Mouse (Mus musculus) forebrain, embryonic 14.5 days (tissue): ENCODE results near the gene Aes. TPM values are rescaled to one million over a fixed set of nuclear protein-coding genes. Genes with fewer than 3 reads are reported as not detected.

Experiments
- ATAC-seq: fragments of 200-750 bp; cut with Nextera tagmentation; 2 replicates; pipeline ENCODE4 v1.8.0; 2017; ENCODE audit warnings: mild to moderate bottlenecking, moderate library complexity
- DNase-seq: peaks from one replicate; pipeline ENCODE4 v3.0.0-alpha.2; 2015; ENCODE audit warnings: low spot score
- H3K27ac ChIP-seq: fragments of 300-500 bp; sonication (generic); 2 replicates; pipeline ENCODE4 v1.5.1; 2014; ENCODE audit warnings: low read depth, mild to moderate bottlenecking, control low read depth, low read length, moderate library complexity
- H3K27me3 ChIP-seq: fragments of 300-500 bp; sonication (generic); replicated peaks from 2 replicates; pipeline ENCODE4 v1.6.1; 2014; ENCODE audit warnings: low read length, control low read depth, mixed read lengths; ENCODE audit not compliant: control insufficient read depth, insufficient read depth
- H3K36me3 ChIP-seq: fragments of 300-500 bp; sonication (generic); 2 replicates; pipeline ENCODE4 v1.6.1; 2014; ENCODE audit warnings: low read length, control low read depth; ENCODE audit not compliant: control insufficient read depth, insufficient read depth
- H3K4me1 ChIP-seq: fragments of 300-500 bp; sonication (generic); 2 replicates; pipeline ENCODE4 v1.6.1; 2014; ENCODE audit warnings: antibody characterized with exemption, low read length, control low read depth; ENCODE audit not compliant: control insufficient read depth, insufficient read depth
- H3K4me2 ChIP-seq: fragments of 300-500 bp; sonication (generic); 2 replicates; pipeline ENCODE4 v1.6.1; 2014; ENCODE audit warnings: mild to moderate bottlenecking, control low read depth, low read length
- H3K4me3 ChIP-seq: fragments of 300-500 bp; sonication (generic); 2 replicates; pipeline ENCODE4 v1.5.1; 2014; ENCODE audit warnings: low read depth, low read length, control low read depth
- H3K9ac ChIP-seq: fragments of 300-500 bp; sonication (generic); 2 replicates; pipeline ENCODE4 v1.6.1; 2014; ENCODE audit warnings: mild to moderate bottlenecking, low read length, control low read depth, moderate library complexity
- H3K9me3 ChIP-seq: fragments of 300-500 bp; sonication (generic); replicated peaks from 2 replicates; pipeline ENCODE4 v1.6.1; 2016; ENCODE audit warnings: low read length, control low read depth, mixed read lengths; ENCODE audit not compliant: control insufficient read depth
- WGBS: fragments of 180-500 bp; shearing (Covaris S2); extraction: QIAGEN DNeasy Blood & Tissue Kit; methylation state at CpG from one replicate; pipeline ENCODE4 v1.1.7; 2014; 5-methylcytosine and 5-hydroxymethylcytosine counted together
- polyA plus RNA-seq: library from polyadenylated mRNA; unstranded; fragments of >200 nt; fragmentation: Nextera tagmentation; extraction: Ambion mirVana; gene quantifications from 2 replicates; pipeline ENCODE4 v1.2.1, GENCODE M21; 2014

The Aes gene
- 415 and 532 TPM in 2 replicates for polyA plus RNA-seq

DNA sequence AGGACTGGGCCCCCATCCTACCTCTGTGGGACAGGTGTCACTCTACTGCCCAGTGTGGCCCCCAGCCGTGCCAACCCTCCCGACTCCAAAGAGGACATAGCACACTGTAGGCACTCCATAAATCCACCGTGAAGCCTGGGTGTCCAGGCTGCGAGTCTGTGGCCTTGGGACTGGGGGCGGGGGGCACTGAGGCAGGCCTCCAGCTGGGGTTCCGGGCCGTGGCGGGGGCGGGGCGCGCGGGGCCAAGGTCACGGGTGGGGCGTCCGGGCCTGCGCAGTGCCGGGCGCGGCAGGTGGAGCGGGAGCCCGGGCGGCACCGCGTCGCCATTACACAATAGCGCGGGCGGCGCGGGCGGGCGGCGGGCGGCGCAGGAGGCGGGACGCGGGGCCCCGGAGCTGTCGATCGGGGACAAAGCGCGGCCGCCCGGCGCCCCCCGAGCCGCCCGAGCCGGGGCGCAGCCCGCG, at the start of gene Aes:
Gene Aes (plus strand): TSS at position 326 of the 464 bp plus-strand sequence.
- Histone ChIP-seq H3K27ac (peak within 1 kb of the TSS; percentile 94), H3K4me1 (peaks cover 19% of the 10 kb centered on the region; the same call in 1 of the 2 replicates), H3K4me3 (peak within 1 kb of the TSS; percentile 89), H3K36me3 (peaks cover 14% of the 10 kb centered on the region; the same call in 1 of the 2 replicates), H3K27me3 (no peaks in the 10 kb centered on the region), H3K4me2 (peak within 1 kb of the TSS; percentile 89), H3K9me3 (no peaks in the 10 kb centered on the region), H3K9ac (peak within 1 kb of the TSS; percentile 99)
- ATAC-seq (peak; percentile 76), DNase-seq (peak; percentile 59)
- WGBS, result 0% methylated on average over 28 of the region's 53 CpGs

- H3K9ac ChIP-seq, result no peak overlapping the region
- no peak overlapping the region for H3K4me2 ChIP-seq
- no peak for ATAC-seq
- WGBS, result 82% methylated on average over 14 of the region's 14 CpGs
- no peak for DNase-seq
- H3K27me3 ChIP-seq, result no peaks in the 10 kb centered on the region; the same call in 1 of the 2 replicates
- no peak overlapping the region for H3K4me3 ChIP-seq
- H3K9me3 ChIP-seq, result no peaks in the 10 kb centered on the region
- no peak overlapping the region for H3K27ac ChIP-seq
- no peaks in the 10 kb centered on the region for H3K4me1 ChIP-seq
- no peaks in the 10 kb centered on the region for H3K36me3 ChIP-seq
Observed at GRCm38 (mm10) chr10:81510246-81510810, 49.0 kb upstream of the Aes start.

- Histone ChIP-seq H3K4me1 (no peaks in the 10 kb centered on the region), H3K4me3 (no peak overlapping the region), H3K27ac (no peak overlapping the region), H3K9ac (no peak overlapping the region), H3K9me3 (no peaks in the 10 kb centered on the region), H3K4me2 (no peak overlapping the region), H3K27me3 (no peaks in the 10 kb centered on the region; the same call in 1 of the 2 replicates), H3K36me3 (no peaks in the 10 kb centered on the region)
- ATAC-seq (no peak), DNase-seq (no peak)
- 87% methylated on average over 5 of the region's 5 CpGs for WGBS
Observed at GRCm38 (mm10) chr10:81513798-81514197, 45.5 kb upstream of the Aes start.

DNA sequence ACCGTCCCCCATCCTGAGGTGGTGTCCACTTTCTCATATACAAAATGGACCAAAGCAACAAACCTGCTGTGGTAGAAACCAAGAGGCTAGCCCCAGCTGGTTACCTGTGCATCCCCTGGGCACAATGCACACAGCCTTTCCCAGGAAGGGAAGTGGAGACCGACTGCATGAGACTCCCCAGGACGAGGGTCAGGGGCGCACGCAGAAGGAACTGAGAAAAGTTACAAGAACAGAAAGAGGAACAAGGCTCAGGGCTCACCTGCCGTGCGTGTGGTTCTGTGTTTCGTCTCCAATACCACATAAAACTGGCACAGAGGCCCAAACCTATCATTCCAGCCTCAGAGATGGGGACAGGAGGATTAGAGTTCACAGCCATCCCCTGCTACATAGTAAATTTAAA, 42.1 kb upstream of the Aes start:
- H3K4me2 ChIP-seq, result no peak overlapping the region
- no peak overlapping the region for H3K4me3 ChIP-seq
- no peak for ATAC-seq
- H3K27ac ChIP-seq, result no peak overlapping the region
- no peaks in the 10 kb centered on the region for H3K36me3 ChIP-seq
- H3K9ac ChIP-seq, result no peak overlapping the region
- no peaks in the 10 kb centered on the region for H3K4me1 ChIP-seq
- DNase-seq, result no peak
- WGBS, result 79% methylated on average over 8 of the region's 8 CpGs
- H3K27me3 ChIP-seq, result no peaks in the 10 kb centered on the region
- no peaks in the 10 kb centered on the region for H3K9me3 ChIP-seq

DNA sequence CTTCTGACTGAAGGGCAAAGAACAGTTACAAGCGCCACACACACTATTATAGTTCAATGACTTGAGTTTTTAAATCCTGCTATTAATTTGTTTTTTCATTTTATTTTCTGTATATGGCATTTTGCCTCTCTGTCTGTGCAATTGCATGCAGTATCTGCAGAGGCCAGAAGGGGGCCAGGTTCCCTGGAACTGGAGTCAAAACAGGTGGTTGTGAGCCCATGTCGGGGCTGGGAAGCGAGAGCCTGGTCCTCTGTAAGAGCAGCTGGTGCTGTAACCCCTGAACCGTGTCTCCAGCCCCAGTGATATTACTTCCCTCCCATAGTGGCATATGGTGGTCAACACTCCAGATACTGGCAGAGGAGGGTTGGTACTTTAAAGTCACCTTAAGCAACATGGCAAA, 40.7 kb upstream of the Aes start:
- H3K9ac ChIP-seq, result no peak overlapping the region
- H3K4me3 ChIP-seq, result no peak overlapping the region
- 12% methylated on average over 4 of the region's 4 CpGs for WGBS
- H3K4me2 ChIP-seq, result no peak overlapping the region
- ATAC-seq, result 0 out of 2 replicates have a peak, but pooled peaks have one; percentile 20
- H3K27me3 ChIP-seq, result no peaks in the 10 kb centered on the region
- no peaks in the 10 kb centered on the region for H3K9me3 ChIP-seq
- no peaks in the 10 kb centered on the region for H3K4me1 ChIP-seq
- no peaks in the 10 kb centered on the region for H3K36me3 ChIP-seq
- peak; percentile 66 for DNase-seq
- no peak overlapping the region for H3K27ac ChIP-seq

DNA sequence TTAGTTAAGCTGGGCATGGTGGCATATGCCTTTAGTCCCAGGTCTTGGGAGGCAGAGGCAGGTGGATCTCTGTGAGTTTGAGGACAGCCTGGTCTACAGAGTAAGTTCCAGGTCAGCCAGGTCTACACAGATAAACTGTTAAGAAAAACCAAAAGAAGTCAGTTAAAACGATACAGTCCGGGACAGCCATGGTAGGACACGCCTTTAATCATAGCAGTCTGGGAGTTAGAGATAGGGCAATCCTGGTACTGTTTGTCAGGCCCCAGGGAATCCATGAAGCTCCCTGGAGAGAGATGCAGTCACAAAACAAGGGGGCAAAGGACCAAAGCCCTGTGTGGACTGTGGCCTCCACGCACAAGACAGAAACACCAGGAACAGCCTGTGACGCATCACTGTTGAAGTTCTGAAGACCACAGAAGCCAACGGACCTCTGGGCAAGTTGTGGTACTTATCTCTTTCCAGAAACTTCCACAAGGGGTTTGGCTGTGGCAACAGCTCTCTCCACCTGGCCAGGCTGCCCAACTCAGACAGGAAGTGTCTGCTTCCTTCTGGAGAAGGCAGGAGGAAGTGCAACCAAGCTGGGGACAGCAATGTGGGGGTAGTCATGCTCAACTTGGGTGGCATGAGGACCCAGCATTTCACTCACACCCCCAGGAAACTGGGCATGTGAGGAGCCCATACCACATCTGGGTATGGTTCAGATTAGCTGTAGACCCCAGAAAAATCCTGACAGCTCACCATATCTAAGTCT, 39.9 kb upstream of the Aes start:
- Histone ChIP-seq H3K9me3 (no peaks in the 10 kb centered on the region), H3K36me3 (no peaks in the 10 kb centered on the region), H3K9ac (no peak overlapping the region), H3K4me3 (no peak overlapping the region), H3K4me1 (no peaks in the 10 kb centered on the region), H3K4me2 (no peak overlapping the region), H3K27me3 (no peaks in the 10 kb centered on the region), H3K27ac (no peak overlapping the region)
- 92% methylated on average over 6 of the region's 6 CpGs for WGBS
- DNase-seq, result no peak
- no peak for ATAC-seq

- Histone ChIP-seq H3K9ac (no peak overlapping the region), H3K4me1 (no peaks in the 10 kb centered on the region), H3K4me2 (no peak overlapping the region), H3K4me3 (no peak overlapping the region), H3K27ac (no peak overlapping the region), H3K9me3 (no peaks in the 10 kb centered on the region), H3K27me3 (no peaks in the 10 kb centered on the region), H3K36me3 (no peaks in the 10 kb centered on the region)
- ATAC-seq, result no peak
- 77% methylated on average over 3 of the region's 3 CpGs for WGBS
- DNase-seq, result no peak
Observed at GRCm38 (mm10) chr10:81519978-81520365, 39.3 kb upstream of the Aes start.

DNA sequence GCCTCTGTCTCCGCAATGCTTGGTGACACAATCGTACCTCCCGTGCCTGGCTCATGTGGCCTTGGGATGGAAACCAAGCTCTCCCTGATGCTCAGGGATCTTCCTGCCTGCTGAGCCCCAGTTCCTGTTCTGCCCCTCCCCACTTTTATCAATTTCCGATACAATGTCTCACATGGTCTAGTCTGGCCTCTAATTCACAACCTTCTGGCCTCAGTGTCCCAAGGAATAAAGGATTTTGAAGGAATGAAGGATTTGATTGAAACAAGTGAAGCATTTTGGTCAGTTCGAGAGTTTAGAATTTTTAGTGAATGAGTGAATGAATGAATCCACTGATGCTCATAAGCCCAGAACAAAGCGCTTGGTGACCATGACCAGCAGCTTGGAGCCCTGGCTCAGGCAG, 36.1 kb upstream of the Aes start:
- H3K4me2 ChIP-seq, result no peak overlapping the region
- H3K9me3 ChIP-seq, result no peaks in the 10 kb centered on the region
- H3K36me3 ChIP-seq, result no peaks in the 10 kb centered on the region
- H3K4me3 ChIP-seq, result no peak overlapping the region
- 77% methylated on average over 6 of the region's 6 CpGs for WGBS
- DNase-seq, result no peak
- no peaks in the 10 kb centered on the region for H3K27me3 ChIP-seq
- no peak overlapping the region for H3K27ac ChIP-seq
- no peaks in the 10 kb centered on the region for H3K4me1 ChIP-seq
- no peak overlapping the region for H3K9ac ChIP-seq
- no peak for ATAC-seq

DNA sequence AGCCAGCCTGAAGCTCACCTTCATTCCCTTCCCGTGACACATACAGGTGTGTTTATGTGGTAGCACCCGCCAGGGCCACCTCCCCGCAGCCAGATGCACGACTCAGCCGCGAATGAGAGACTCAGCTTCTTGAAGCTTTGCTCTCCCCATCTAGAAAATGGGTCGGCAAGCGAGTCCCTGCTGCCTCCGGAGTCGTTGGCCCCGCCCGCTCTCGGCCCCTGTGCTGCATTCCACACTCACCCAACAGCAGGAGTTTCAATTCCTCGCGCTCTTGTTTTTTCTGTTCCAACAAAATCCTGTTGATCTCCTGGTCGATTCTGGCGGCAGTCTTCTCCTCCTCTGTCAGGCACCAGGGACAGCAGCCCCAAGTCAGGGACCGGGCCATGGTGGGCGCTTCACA, 35.7 kb upstream of the Aes start:
- H3K4me3 ChIP-seq, result no peak overlapping the region
- H3K9ac ChIP-seq, result no peak overlapping the region
- H3K36me3 ChIP-seq, result no peaks in the 10 kb centered on the region
- H3K4me1 ChIP-seq, result no peaks in the 10 kb centered on the region
- H3K4me2 ChIP-seq, result no peak overlapping the region
- no peak for ATAC-seq
- no peak for DNase-seq
- H3K27me3 ChIP-seq, result no peaks in the 10 kb centered on the region
- H3K27ac ChIP-seq, result no peak overlapping the region
- H3K9me3 ChIP-seq, result no peaks in the 10 kb centered on the region
- WGBS, result 36% methylated on average over 19 of the region's 19 CpGs
